Mouse (Mus musculus) CH12.LX (cell line): ENCODE results near the gene Inpp5d. TPM values are rescaled to one million over a fixed set of nuclear protein-coding genes. Genes with fewer than 3 reads are reported as not detected.

Experiments
- DNase-seq: peaks from one replicate; pipeline ENCODE4 v3.0.0-alpha.2; 2013; ENCODE audit errors: extremely low read depth
- H3K27ac ChIP-seq: 2 replicates; pipeline ENCODE4 v1.5.1; 2012; ENCODE audit warnings: low read depth, mild to moderate bottlenecking, control low read depth, moderate library complexity; ENCODE audit not compliant: insufficient read depth
- H3K27me3 ChIP-seq: replicated peaks from 2 replicates; pipeline ENCODE3; 2012; ENCODE audit warnings: inconsistent platforms
- H3K36me3 ChIP-seq, 2 experiments: replicated peaks in 1 of 2; 2 replicates each; pipeline versions ENCODE3 to v1.6.1; 2012; ENCODE audit warnings: inconsistent platforms in 1 of 2, low read length in 1 of 2, mild to moderate bottlenecking in 1 of 2, mixed read lengths in 1 of 2, moderate library complexity in 1 of 2; ENCODE audit not compliant: control insufficient read depth in 1 of 2, insufficient read depth in 1 of 2
- H3K4me1 ChIP-seq, 2 experiments: 2 replicates each; pipeline ENCODE4 v1.6.1; 2012; ENCODE audit warnings: inconsistent platforms in 1 of 2, moderate library complexity in 1 of 2; ENCODE audit not compliant: insufficient read depth in 2 of 2, control insufficient read depth in 1 of 2
- H3K4me2 ChIP-seq: 2 replicates; pipeline ENCODE4 v1.6.1; 2012; ENCODE audit warnings: low read depth, mild to moderate bottlenecking, control low read depth; ENCODE audit not compliant: poor library complexity, insufficient read depth, severe bottlenecking
- H3K4me3 ChIP-seq, 3 experiments: fragments of 150-350 bp in 1 of 3; sonication (generic) in 1 of 3; replicated peaks in 1 of 3; 2 replicates each; pipeline versions ENCODE3 to v1.5.1; 2011 to 2012; ENCODE audit warnings: low read depth in 2 of 3, low read length in 2 of 3, mild to moderate bottlenecking in 2 of 3, moderate library complexity in 2 of 3, control low read depth in 1 of 3, improper control_type of control experiment in 1 of 3, inconsistent platforms in 1 of 3, mixed read lengths in 1 of 3; ENCODE audit not compliant: poor library complexity in 1 of 3
- H3K79me2 ChIP-seq: replicated peaks from 2 replicates; pipeline ENCODE4 v1.6.1; 2012; ENCODE audit warnings: mild to moderate bottlenecking, moderate library complexity; ENCODE audit not compliant: control insufficient read depth, poor library complexity, insufficient read depth, severe bottlenecking; ENCODE audit errors: extremely low read depth
- H3K9ac ChIP-seq: 2 replicates; pipeline ENCODE4 v1.6.1; 2012; ENCODE audit warnings: low read depth, mild to moderate bottlenecking, control low read depth, moderate library complexity; ENCODE audit not compliant: insufficient read depth
- H3K9me3 ChIP-seq: replicated peaks from 2 replicates; pipeline ENCODE3; 2012; ENCODE audit warnings: low read length, inconsistent platforms, mixed read lengths
- CHD1 ChIP-seq: IDR thresholded peaks from 2 replicates; pipeline ENCODE4 v1.6.1; 2012; ENCODE audit warnings: low read depth, low read length, improper control_type of control experiment, inconsistent platforms
- CHD2 ChIP-seq: IDR thresholded peaks from 2 replicates; pipeline ENCODE4 v1.6.1; 2011; ENCODE audit warnings: low read length, improper control_type of control experiment
- CTCF ChIP-seq, 2 experiments: IDR thresholded peaks in 1 of 2; conservative IDR thresholded peaks in 1 of 2; 2 replicates each; pipeline ENCODE4 v1.5.1; 2011 to 2012; ENCODE audit warnings: low read depth in 2 of 2, low read length in 2 of 2, improper control_type of control experiment in 1 of 2, inconsistent platforms in 1 of 2, mild to moderate bottlenecking in 1 of 2, moderate library complexity in 1 of 2
- E2F4 ChIP-seq: IDR thresholded peaks from 2 replicates; pipeline ENCODE4 v1.6.1; 2011; ENCODE audit warnings: low read depth, low read length, improper control_type of control experiment; ENCODE audit not compliant: insufficient replicate concordance
- ETS1 ChIP-seq: conservative IDR thresholded peaks from 2 replicates; pipeline ENCODE4 v1.6.1; 2012; ENCODE audit warnings: low read depth, mild to moderate bottlenecking, inconsistent platforms, low read length, improper control_type of control experiment, moderate library complexity
- GABPA ChIP-seq: IDR thresholded peaks from 2 replicates; pipeline ENCODE4 v1.6.1; 2012; ENCODE audit warnings: low read depth, low read length, improper control_type of control experiment, inconsistent platforms; ENCODE audit not compliant: insufficient replicate concordance
- HCFC1 ChIP-seq: IDR thresholded peaks from 2 replicates; pipeline ENCODE4 v1.6.1; 2012; ENCODE audit warnings: low read depth, mild to moderate bottlenecking, inconsistent platforms, low read length, improper control_type of control experiment
- IRF4 ChIP-seq: IDR thresholded peaks from 2 replicates; pipeline ENCODE4 v1.6.1; 2014; ENCODE audit warnings: low read depth, mild to moderate bottlenecking, inconsistent platforms, low read length, improper control_type of control experiment
- JUN ChIP-seq: IDR thresholded peaks from 2 replicates; pipeline ENCODE4 v1.6.1; 2011; ENCODE audit warnings: low read depth, mild to moderate bottlenecking, low read length, improper control_type of control experiment, moderate library complexity; ENCODE audit not compliant: insufficient read depth
- JUND ChIP-seq: conservative IDR thresholded peaks from 2 replicates; pipeline ENCODE4 v1.6.1; 2011; ENCODE audit warnings: low read depth, low read length, improper control_type of control experiment
- MAFK ChIP-seq: IDR thresholded peaks from 2 replicates; pipeline ENCODE4 v1.6.1; 2011; ENCODE audit warnings: low read length, improper control_type of control experiment; ENCODE audit not compliant: insufficient replicate concordance
- MAZ ChIP-seq: IDR thresholded peaks from 2 replicates; pipeline ENCODE4 v1.6.1; 2012; ENCODE audit warnings: low read depth, mild to moderate bottlenecking, inconsistent platforms, low read length, improper control_type of control experiment, moderate library complexity
- MEF2A ChIP-seq: IDR thresholded peaks from 2 replicates; pipeline ENCODE4 v1.6.1; 2014; ENCODE audit warnings: low read depth, mild to moderate bottlenecking, inconsistent platforms, low read length, improper control_type of control experiment, borderline replicate concordance
- MXI1 ChIP-seq: IDR thresholded peaks from 2 replicates; pipeline ENCODE4 v1.6.1; 2011; ENCODE audit warnings: mild to moderate bottlenecking, low read depth, low read length, improper control_type of control experiment
- MYC ChIP-seq: IDR thresholded peaks from 2 replicates; pipeline ENCODE4 v1.6.1; 2011; ENCODE audit warnings: low read depth, mild to moderate bottlenecking, improper control_type of control experiment, low read length
- NELFE ChIP-seq: IDR thresholded peaks from 2 replicates; pipeline ENCODE4 v1.6.1; 2011; ENCODE audit warnings: low read depth, low read length, improper control_type of control experiment
- NRF1 ChIP-seq: IDR thresholded peaks from 2 replicates; pipeline ENCODE4 v1.6.1; 2014; ENCODE audit warnings: low read depth, mild to moderate bottlenecking, inconsistent platforms, low read length, improper control_type of control experiment, moderate library complexity
- POLR2A ChIP-seq: IDR thresholded peaks from 2 replicates; pipeline ENCODE4 v1.6.1; 2011; ENCODE audit warnings: low read depth, mild to moderate bottlenecking, improper control_type of control experiment, low read length
- POLR2AphosphoS2 ChIP-seq: IDR thresholded peaks from 2 replicates; pipeline ENCODE4 v1.6.1; 2011; ENCODE audit warnings: low read depth, low read length, improper control_type of control experiment
- TCF12 ChIP-seq: IDR thresholded peaks from 2 replicates; pipeline ENCODE4 v1.6.1; 2014; ENCODE audit warnings: low read depth, mild to moderate bottlenecking, inconsistent platforms, low read length, improper control_type of control experiment
- UBTF ChIP-seq: IDR thresholded peaks from 2 replicates; pipeline ENCODE4 v1.6.1; 2012; ENCODE audit warnings: low read depth, mild to moderate bottlenecking, inconsistent platforms, low read length, improper control_type of control experiment, moderate library complexity
- ZNF384 ChIP-seq: IDR thresholded peaks from 2 replicates; pipeline ENCODE4 v1.6.1; 2012; ENCODE audit warnings: low read depth, low read length, improper control_type of control experiment, inconsistent platforms
- dilution Hi-C: fragments of 300-500 bp; cut with MboI; formaldehyde crosslinking; loops from 2 replicates; pipeline ENCODE4 v1.14.3; 2020; ENCODE audit warnings: low sequenced_read_pairs; ENCODE audit not compliant: extremely low pct_unique_long_range_greater_than_20kb, extremely low pct_ligation_motif_present
- in situ Hi-C: fragments of 300-500 bp; cut with MboI; formaldehyde crosslinking; loops from 3 replicates; pipeline ENCODE4 v1.14.3; 2019; ENCODE audit warnings: low sequenced_read_pairs, low pct_ligation_motif_present, low pct_unique_long_range_greater_than_20kb, mixed read lengths
- polyA plus RNA-seq: library from polyadenylated mRNA; unstranded; fragments of >175 nt; gene quantifications from 2 replicates; pipeline ENCODE4 v1.2.1, GENCODE M21; 2012; ENCODE audit warnings: low read depth; ENCODE audit not compliant: insufficient read length
- total RNA-seq, 2 experiments: library from RNA; depleted of rRNA; stranded (reverse); fragments of 300-350 nt in 1 of 2; fragments of >200 nt in 1 of 2; gene quantifications; 2 replicates each; pipeline ENCODE4 v1.2.3; 2012 to 2014

Inpp5d gene
- total and polyA plus RNA-seq, 3 experiments: 97.1 to 109 (median 106) TPM

DNA sequence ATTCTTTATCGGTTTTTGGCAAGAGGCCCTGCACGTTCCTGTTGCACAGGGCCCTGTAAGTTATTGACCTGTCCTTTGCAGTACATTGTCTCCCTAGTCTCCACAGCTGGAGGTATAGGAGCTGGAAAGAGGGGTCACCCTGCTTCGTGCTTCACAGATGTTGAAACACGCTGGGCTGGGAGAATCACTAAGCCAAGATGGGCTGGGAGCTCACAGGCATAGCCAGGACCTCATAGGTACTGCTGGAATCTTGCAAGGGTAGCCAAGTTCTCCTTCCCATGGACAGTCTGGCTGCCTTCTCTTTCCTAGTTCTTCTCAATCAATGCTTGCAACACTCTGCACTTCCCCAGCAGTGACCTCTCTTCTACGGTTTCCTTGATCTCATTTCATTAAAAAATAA, 46.9 kb upstream of the Inpp5d start:
- Histone ChIP-seq H3K9me3 (no peaks in the 10 kb centered on the region), H3K4me2 (no peak overlapping the region), H3K4me3 (no peak overlapping the region), H3K4me1 (no peaks in the 10 kb centered on the region)
- in situ Hi-C loops: no loop called here
- no peak for DNase-seq
- no peak for TF ChIP-seq E2F4
- TF ChIP-seq ZNF384: no peak
- no peak for TF ChIP-seq CHD1
- TF ChIP-seq IRF4: no peak
- TF ChIP-seq CTCF (conservative IDR thresholded peaks at IDR 0.05 in 1 of 2, IDR thresholded peaks at IDR 0.05 in 1 of 2; ENCODE audit: low read depth in 2 of 2, low read length in 2 of 2): no peak
- no peak for TF ChIP-seq HCFC1
- TF ChIP-seq NRF1: no peak
- no peak for TF ChIP-seq GABPA
- TF ChIP-seq, all 38 proteins: peak for 0
- Histone ChIP-seq H3K27ac (no peak overlapping the region), H3K27me3 (peaks cover 2% of the 10 kb centered on the region), H3K36me3 (no peaks in the 10 kb centered on the region), H3K79me2 (no peaks in the 10 kb centered on the region), H3K9ac (no peak overlapping the region)
- dilution Hi-C loops: no loop called here

DNA sequence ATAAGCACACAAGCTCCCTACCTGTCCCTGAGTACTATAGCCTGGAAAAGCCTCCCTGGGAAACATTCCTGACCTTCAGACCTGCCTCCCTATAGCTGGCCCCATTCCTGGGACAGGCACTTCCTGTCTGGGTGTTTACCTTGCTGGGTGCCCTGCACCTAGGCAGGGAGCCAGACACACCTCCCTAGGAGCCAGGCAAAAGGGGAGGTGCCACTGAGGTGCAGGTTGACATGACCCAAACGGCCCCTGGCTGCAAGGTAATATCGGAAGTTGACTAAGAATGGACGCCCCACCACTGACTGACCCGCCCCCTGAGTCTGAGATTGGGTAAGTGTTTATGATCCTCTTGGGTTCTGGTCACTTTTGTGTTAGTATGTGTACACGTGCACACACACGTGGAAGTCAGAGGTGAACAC, 46.3 kb upstream of the Inpp5d start, which contains the start of gene Ngef:
Ngef (minus strand) TSS at position 71 of the 416 bp plus-strand sequence.
- Histone ChIP-seq H3K4me3 (no peak within 1 kb of the TSS), H3K27ac (no peak within 1 kb of the TSS), H3K27me3 (peaks cover 2% of the 10 kb centered on the region), H3K79me2 (no peaks in the 10 kb centered on the region), H3K36me3 (no peaks in the 10 kb centered on the region), H3K9ac (no peak within 1 kb of the TSS), H3K4me2 (no peak within 1 kb of the TSS), H3K9me3 (no peaks in the 10 kb centered on the region), H3K4me1 (no peaks in the 10 kb centered on the region)
- TF ChIP-seq MAFK: no peak
- TF ChIP-seq JUN: no peak
- no peak for TF ChIP-seq MAZ
- TF ChIP-seq MEF2A: no peak
- no peak for TF ChIP-seq NELFE
- TF ChIP-seq TCF12: no peak
- TF ChIP-seq POLR2AphosphoS2: no peak
- no peak for TF ChIP-seq MYC
- TF ChIP-seq UBTF: no peak
- no peak for TF ChIP-seq IRF4
- TF ChIP-seq ZNF384: no peak
- no peak for TF ChIP-seq CHD2
- no peak for TF ChIP-seq CTCF (conservative IDR thresholded peaks at IDR 0.05 in 1 of 2, IDR thresholded peaks at IDR 0.05 in 1 of 2; ENCODE audit: low read depth in 2 of 2, low read length in 2 of 2)
- no peak for TF ChIP-seq HCFC1
- TF ChIP-seq ETS1: no peak
- TF ChIP-seq MXI1: no peak
- no peak for TF ChIP-seq POLR2A
- TF ChIP-seq JUND: no peak
- in situ Hi-C loops (no loop called here), dilution Hi-C loops (no loop called here)
- DNase-seq: no peak
